Mouse (Mus musculus): ENCODE data around the gene Rnf214. TPM values are rescaled to one million over a fixed set of nuclear protein-coding genes. Genes with fewer than 3 reads are reported as not detected.

The Rnf214 gene
- polyA plus RNA-seq, 1 experiment = 40.5 TPM

- Histone ChIP-seq H3K36me3 (ENCODE audit: control insufficient read depth, insufficient read depth, low read length, poor library complexity, severe bottlenecking) (no peaks in the 10 kb centered on the region), H3K27me3 (ENCODE audit: control insufficient read depth, insufficient read depth, low read length, poor library complexity, severe bottlenecking) (no peaks in the 10 kb centered on the region), H3K27ac (ENCODE audit: insufficient read depth, low read length) (no peak within 1 kb of the TSS), H3K4me1 (ENCODE audit: control insufficient read depth, insufficient read depth, low read length) (peaks cover 5% of the 10 kb centered on the region), H3K9me3 (replicated peaks; ENCODE audit: control insufficient read depth, insufficient read depth, low read length, poor library complexity, severe bottlenecking) (no peaks in the 10 kb centered on the region), H3K9ac (ENCODE audit: low read depth, poor library complexity, severe bottlenecking) (peak within 1 kb of the TSS; percentile 70), H3K4me3 (ENCODE audit: low read depth, low read length) (peak within 1 kb of the TSS; percentile 66)
- TF ChIP-seq EP300 (IDR thresholded peaks at IDR 0.05; ENCODE audit: insufficient read depth, low read depth, low read length) = no peak
- TF ChIP-seq CTCF (IDR thresholded peaks at IDR 0.05; ENCODE audit: low read depth, low read length) = no peak
- TF ChIP-seq POLR2A (IDR thresholded peaks at IDR 0.05; ENCODE audit: insufficient read depth, low read length) = no peak
These were observed 68.1 kb downstream of the Rnf214 start, which contains the start of gene Bace1 for GRCm38 (mm10) chr9:45838434-45839138. Bace1 (plus strand) TSS chr9:45838580.

GRCm38 (mm10) chr9:45838069-45838433 lies 68.7 kb downstream of the Rnf214 start:
- TF ChIP-seq POLR2A (IDR thresholded peaks at IDR 0.05; ENCODE audit: insufficient read depth, low read length) (no peak), CTCF (IDR thresholded peaks at IDR 0.05; ENCODE audit: low read depth, low read length) (no peak), EP300 (IDR thresholded peaks at IDR 0.05; ENCODE audit: insufficient read depth, low read depth, low read length) (no peak)
- Histone ChIP-seq H3K9ac (ENCODE audit: low read depth, poor library complexity, severe bottlenecking) (no peak overlapping the region), H3K4me1 (ENCODE audit: control insufficient read depth, insufficient read depth, low read length) (peaks cover 5% of the 10 kb centered on the region), H3K9me3 (replicated peaks; ENCODE audit: control insufficient read depth, insufficient read depth, low read length, poor library complexity, severe bottlenecking) (no peaks in the 10 kb centered on the region), H3K27me3 (ENCODE audit: control insufficient read depth, insufficient read depth, low read length, poor library complexity, severe bottlenecking) (no peaks in the 10 kb centered on the region), H3K4me3 (ENCODE audit: low read depth, low read length) (no peak overlapping the region), H3K36me3 (ENCODE audit: control insufficient read depth, insufficient read depth, low read length, poor library complexity, severe bottlenecking) (no peaks in the 10 kb centered on the region), H3K27ac (ENCODE audit: insufficient read depth, low read length) (no peak overlapping the region)

DNA sequence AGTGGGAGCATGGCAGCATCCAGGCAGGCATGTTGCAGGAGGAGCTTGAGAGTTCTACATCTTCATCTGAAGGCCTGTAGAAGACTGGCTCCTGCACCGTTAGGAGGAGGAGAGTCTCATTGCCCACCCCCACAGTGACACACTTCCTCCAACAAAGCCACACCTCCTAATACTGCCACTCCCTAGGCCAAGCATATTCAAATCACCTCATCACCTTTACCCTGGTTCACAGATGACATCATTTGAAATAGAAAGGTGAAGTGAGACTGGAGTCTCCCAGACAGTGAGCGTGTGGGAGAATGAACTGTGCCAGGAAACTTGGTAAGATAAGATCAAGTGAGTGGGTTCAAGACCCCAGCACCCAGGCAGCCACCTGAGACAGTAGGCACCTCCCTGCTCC lies 73.2 kb downstream of the Rnf214 start:
- Histone ChIP-seq H3K9ac (ENCODE audit: low read depth, poor library complexity, severe bottlenecking) (no peak overlapping the region), H3K27me3 (ENCODE audit: control insufficient read depth, insufficient read depth, low read length, poor library complexity, severe bottlenecking) (no peaks in the 10 kb centered on the region), H3K36me3 (ENCODE audit: control insufficient read depth, insufficient read depth, low read length, poor library complexity, severe bottlenecking) (no peaks in the 10 kb centered on the region), H3K4me3 (ENCODE audit: low read depth, low read length) (no peak overlapping the region), H3K4me1 (ENCODE audit: control insufficient read depth, insufficient read depth, low read length) (no peaks in the 10 kb centered on the region), H3K9me3 (replicated peaks; ENCODE audit: control insufficient read depth, insufficient read depth, low read length, poor library complexity, severe bottlenecking) (no peaks in the 10 kb centered on the region), H3K27ac (ENCODE audit: insufficient read depth, low read length) (no peak overlapping the region)
- TF ChIP-seq EP300 (IDR thresholded peaks at IDR 0.05; ENCODE audit: insufficient read depth, low read depth, low read length) (no peak), POLR2A (IDR thresholded peaks at IDR 0.05; ENCODE audit: insufficient read depth, low read length) (no peak), CTCF (IDR thresholded peaks at IDR 0.05; ENCODE audit: low read depth, low read length) (no peak)

GRCm38 (mm10) chr9:45832898-45833297 lies 73.8 kb downstream of the Rnf214 start:
- Histone ChIP-seq H3K4me1 (ENCODE audit: control insufficient read depth, insufficient read depth, low read length) (no peaks in the 10 kb centered on the region), H3K9ac (ENCODE audit: low read depth, poor library complexity, severe bottlenecking) (no peak overlapping the region), H3K27me3 (ENCODE audit: control insufficient read depth, insufficient read depth, low read length, poor library complexity, severe bottlenecking) (no peaks in the 10 kb centered on the region), H3K36me3 (ENCODE audit: control insufficient read depth, insufficient read depth, low read length, poor library complexity, severe bottlenecking) (no peaks in the 10 kb centered on the region), H3K4me3 (ENCODE audit: low read depth, low read length) (no peak overlapping the region), H3K9me3 (replicated peaks; ENCODE audit: control insufficient read depth, insufficient read depth, low read length, poor library complexity, severe bottlenecking) (no peaks in the 10 kb centered on the region), H3K27ac (ENCODE audit: insufficient read depth, low read length) (no peak overlapping the region)
- TF ChIP-seq POLR2A (IDR thresholded peaks at IDR 0.05; ENCODE audit: insufficient read depth, low read length) = no peak
- TF ChIP-seq CTCF (IDR thresholded peaks at IDR 0.05; ENCODE audit: low read depth, low read length) = no peak
- no peak for TF ChIP-seq EP300 (IDR thresholded peaks at IDR 0.05; ENCODE audit: insufficient read depth, low read depth, low read length)

DNA sequence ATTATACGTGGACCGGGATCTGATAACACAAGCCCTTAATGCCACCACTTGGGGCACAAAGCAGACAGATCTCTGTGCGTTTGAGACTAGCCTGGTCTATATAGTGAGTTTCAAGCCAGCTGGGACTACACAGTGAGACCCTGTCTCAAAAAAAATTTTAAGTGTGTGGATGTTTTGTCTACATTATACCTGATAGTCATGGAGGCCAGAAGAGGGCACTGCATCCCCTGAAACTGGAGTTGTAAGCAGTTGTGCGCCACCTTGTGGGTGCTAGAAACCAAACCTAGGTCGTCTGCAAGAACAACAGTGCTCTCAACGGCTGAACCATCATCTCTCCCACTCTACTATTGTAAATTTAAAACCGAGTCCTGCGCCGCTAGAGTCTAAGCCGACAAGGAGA lies 77.6 kb downstream of the Rnf214 start:
- H3K4me1 ChIP-seq (ENCODE audit: control insufficient read depth, insufficient read depth, low read length) = no peaks in the 10 kb centered on the region

DNA sequence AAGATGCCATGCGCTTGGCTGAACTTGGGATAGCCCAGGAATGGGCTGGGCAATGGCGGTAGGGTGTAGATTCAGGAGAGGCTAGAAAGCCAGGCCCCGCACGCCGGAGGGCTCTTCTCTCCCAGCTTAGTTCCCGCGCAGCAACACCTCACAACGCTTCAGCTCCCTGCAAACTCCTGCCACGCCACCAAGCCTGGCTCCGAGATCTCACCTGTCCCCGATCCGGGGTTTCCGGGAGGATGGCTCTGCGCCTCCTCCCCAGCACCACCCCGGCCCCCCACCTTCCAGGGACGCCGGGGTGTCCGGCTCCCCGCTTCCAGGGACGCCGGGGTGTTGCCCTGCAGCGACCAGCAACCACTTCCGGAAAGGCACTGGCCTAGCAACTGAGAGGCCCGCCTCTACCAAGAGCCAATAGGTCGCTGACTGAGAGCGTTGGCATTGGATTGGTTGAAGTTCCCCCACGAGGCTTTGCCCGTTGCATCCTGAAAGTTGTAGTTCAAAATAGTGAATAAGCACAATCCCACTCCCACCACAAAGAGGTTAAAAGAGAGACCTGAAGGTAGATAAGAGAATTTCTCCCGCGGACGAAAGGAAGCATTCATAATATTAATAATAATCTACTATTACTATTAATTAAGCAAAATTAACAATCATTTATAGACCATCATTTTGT lies 78.3 kb downstream of the Rnf214 start, which contains the start of gene Cep164:
Gene Cep164, minus strand, starts transcription at position 401 of the 673 bp plus-strand sequence.
- TF ChIP-seq EP300 (IDR thresholded peaks at IDR 0.05; ENCODE audit: insufficient read depth, low read depth, low read length) = no peak
- TF ChIP-seq POLR2A (IDR thresholded peaks at IDR 0.05; ENCODE audit: insufficient read depth, low read length) = no peak
- no peak for TF ChIP-seq CTCF (IDR thresholded peaks at IDR 0.05; ENCODE audit: low read depth, low read length)
- H3K27me3 ChIP-seq (ENCODE audit: control insufficient read depth, insufficient read depth, low read length, poor library complexity, severe bottlenecking) = no peaks in the 10 kb centered on the region
- H3K36me3 ChIP-seq (ENCODE audit: control insufficient read depth, insufficient read depth, low read length, poor library complexity, severe bottlenecking) = no peaks in the 10 kb centered on the region
- peak within 1 kb of the TSS; percentile 47 for H3K9ac ChIP-seq (ENCODE audit: low read depth, poor library complexity, severe bottlenecking)
- H3K4me1 ChIP-seq (ENCODE audit: control insufficient read depth, insufficient read depth, low read length) = no peaks in the 10 kb centered on the region
- no peaks in the 10 kb centered on the region for H3K9me3 ChIP-seq (replicated peaks; ENCODE audit: control insufficient read depth, insufficient read depth, low read length, poor library complexity, severe bottlenecking)
- H3K27ac ChIP-seq (ENCODE audit: insufficient read depth, low read length) = no peak within 1 kb of the TSS
- peak within 1 kb of the TSS; percentile 77 for H3K4me3 ChIP-seq (ENCODE audit: low read depth, low read length)

More for the DNA sequence above, 77.6 kb downstream of the Rnf214 start:
- TF ChIP-seq EP300 (IDR thresholded peaks at IDR 0.05; ENCODE audit: insufficient read depth, low read depth, low read length) (0 out of 2 replicates have a peak, but pooled peaks have one; percentile 60), POLR2A (IDR thresholded peaks at IDR 0.05; ENCODE audit: insufficient read depth, low read length) (no peak), CTCF (IDR thresholded peaks at IDR 0.05; ENCODE audit: low read depth, low read length) (peak; percentile 99)
- peak overlapping the region; percentile 52 for H3K4me3 ChIP-seq (ENCODE audit: low read depth, low read length)
- no peaks in the 10 kb centered on the region for H3K36me3 ChIP-seq (ENCODE audit: control insufficient read depth, insufficient read depth, low read length, poor library complexity, severe bottlenecking)
- H3K9me3 ChIP-seq (replicated peaks; ENCODE audit: control insufficient read depth, insufficient read depth, low read length, poor library complexity, severe bottlenecking) = no peaks in the 10 kb centered on the region
- H3K9ac ChIP-seq (ENCODE audit: low read depth, poor library complexity, severe bottlenecking) = no peak overlapping the region
- no peaks in the 10 kb centered on the region for H3K27me3 ChIP-seq (ENCODE audit: control insufficient read depth, insufficient read depth, low read length, poor library complexity, severe bottlenecking)
- no peak overlapping the region for H3K27ac ChIP-seq (ENCODE audit: insufficient read depth, low read length)

All from ES-Bruce4 (cell line).